Mouse (Mus musculus) embryonic fibroblast, embryonic 13.5 days (primary cell): ENCODE measurements around the gene Slc8b1.

ENCODE experiments used
- CTCF ChIP-seq: IDR thresholded peaks from 2 replicates; pipeline ENCODE4 v1.5.1; 2011; ENCODE audit warnings: mild to moderate bottlenecking, control low read depth, low read length, moderate library complexity, borderline replicate concordance; ENCODE audit not compliant: insufficient read depth
- POLR2A ChIP-seq: IDR thresholded peaks from 2 replicates; pipeline ENCODE4 v1.6.1; 2011; ENCODE audit warnings: low read depth, mild to moderate bottlenecking, control low read depth, low read length, moderate library complexity

- TF ChIP-seq POLR2A (no peak), CTCF (no peak)
Observed at GRCm38 (mm10) chr5:120570289-120570897, 59.4 kb downstream of the Slc8b1 start.
